Mouse (Mus musculus) lung, postnatal 14 days (tissue): Measurements from ENCODE around the gene Sfn.

ENCODE experiments used
- DNase-seq: peaks from one replicate; pipeline ENCODE4 v3.0.0; 2021

The Sfn gene

GRCm38 (mm10) chr4:133619473-133620136 lies 17.6 kb upstream of the Sfn start:
- no peak for DNase-seq

GRCm38 (mm10) chr4:133617936-133618335 lies 16.0 kb upstream of the Sfn start:
- DNase-seq, result no peak

DNA sequence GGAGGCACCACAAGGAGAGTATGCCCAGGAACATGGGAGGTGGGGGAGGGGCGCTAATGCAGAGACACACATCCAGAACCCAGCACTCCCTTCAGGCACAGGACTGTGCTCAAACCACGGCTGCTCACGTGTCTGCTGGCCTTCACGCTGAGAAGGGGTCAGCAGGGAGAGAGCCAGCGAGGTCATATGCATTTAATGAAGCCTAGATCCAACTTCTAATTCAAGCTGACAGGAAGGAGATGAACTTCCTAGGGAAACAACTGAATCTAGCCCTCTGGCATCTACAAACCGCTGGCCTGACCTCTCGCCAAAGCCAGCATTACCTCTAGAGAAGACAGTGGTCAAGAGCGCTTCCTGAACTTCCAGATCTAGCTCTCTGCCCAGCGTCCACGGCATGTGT lies 13.4 kb upstream of the Sfn start:
- DNase-seq, result no peak

- DNase-seq, result peak; percentile 77
These were observed 12.3 kb upstream of the Sfn start for GRCm38 (mm10) chr4:133614274-133614761.

- no peak for DNase-seq
These were observed 11.9 kb upstream of the Sfn start for GRCm38 (mm10) chr4:133613867-133614266.

GRCm38 (mm10) chr4:133613026-133613425 lies 11.1 kb upstream of the Sfn start:
- DNase-seq, result no peak

DNA sequence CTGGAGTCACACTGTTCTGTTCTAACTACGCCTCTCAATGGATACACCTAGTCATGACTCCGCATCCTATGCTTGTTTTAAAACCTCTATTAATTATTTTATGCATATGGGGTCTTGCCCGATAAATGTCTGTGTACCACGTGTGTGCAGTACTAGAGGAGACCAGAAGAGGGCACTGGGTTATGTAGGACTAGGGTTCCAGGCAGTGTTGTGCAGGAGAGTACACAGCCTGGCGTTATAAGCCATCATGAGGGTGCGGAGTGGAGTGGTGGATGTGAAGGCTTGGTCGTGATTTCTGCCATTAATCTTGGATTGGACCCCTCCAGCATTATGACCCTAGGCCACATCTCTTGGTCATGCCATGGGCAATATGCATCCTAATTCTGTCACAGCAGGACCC lies 10.4 kb upstream of the Sfn start:
- no peak for DNase-seq

- DNase-seq, result no peak
These were observed 9.8 kb upstream of the Sfn start for GRCm38 (mm10) chr4:133611815-133612214.

GRCm38 (mm10) chr4:133609719-133610118 lies 7.8 kb upstream of the Sfn start:
- peak; percentile 93 for DNase-seq

DNA sequence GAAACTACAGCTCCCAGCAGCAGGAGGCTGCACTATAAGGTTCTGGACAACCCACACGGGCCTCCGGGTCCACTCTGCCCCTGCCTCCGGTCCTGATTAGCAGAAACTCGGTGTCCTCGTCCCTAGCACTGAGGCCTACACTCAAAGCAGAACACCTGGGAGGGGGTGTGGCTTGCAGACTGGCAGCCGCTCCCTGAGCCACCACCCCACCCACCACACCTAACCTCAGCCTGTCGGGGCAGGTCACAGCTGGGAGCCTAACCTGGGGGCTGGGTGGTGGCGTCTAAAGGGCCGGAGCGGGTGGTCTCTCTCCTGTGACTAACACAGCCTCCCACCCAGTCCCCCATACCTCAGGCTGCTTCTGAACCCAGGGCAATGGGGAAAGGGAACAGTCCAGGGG lies 5.3 kb upstream of the Sfn start:
- DNase-seq, result no peak

- no peak for DNase-seq
These were observed 3.4 kb upstream of the Sfn start for GRCm38 (mm10) chr4:133605330-133605729.

DNA sequence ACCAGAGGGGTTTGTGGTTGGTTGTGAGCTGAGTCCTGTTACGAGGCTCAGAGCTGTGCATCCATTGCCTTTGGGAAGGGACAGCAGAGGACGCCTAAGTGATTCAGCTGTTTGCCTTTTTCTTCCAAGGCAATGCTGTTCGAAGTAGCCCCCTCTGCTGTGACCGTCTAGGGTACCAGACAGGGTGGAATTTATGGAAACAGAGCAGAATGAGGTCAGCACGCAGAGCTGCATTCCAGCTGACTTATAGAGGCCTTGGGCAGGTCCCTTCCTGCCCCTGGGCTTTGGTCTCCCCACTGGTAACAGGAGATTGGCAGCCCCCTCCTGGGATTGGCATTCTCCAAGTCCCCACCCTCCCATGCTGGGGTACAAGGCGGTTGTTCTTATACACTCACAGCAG lies 2.9 kb upstream of the Sfn start:
- DNase-seq, result no peak

DNA sequence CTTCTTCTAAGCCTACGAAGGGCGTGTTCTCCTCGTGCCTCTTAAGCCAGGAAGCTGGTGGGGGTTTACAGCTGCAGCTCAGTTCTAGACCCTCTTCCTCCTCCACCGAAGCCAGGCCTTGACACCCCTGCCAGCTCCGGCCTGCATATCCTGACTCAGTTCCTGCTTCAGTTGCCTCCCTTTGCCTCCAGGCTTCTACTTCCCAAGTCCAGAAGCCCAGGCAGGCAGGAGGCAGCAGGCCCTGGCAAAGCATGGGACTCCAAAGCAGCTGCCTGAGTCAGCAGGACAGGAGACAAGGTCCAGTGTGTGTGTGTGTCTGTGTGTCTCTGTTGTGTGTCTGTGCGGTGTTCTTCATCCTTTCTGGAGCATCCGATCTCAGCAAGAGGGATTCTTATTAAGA lies 2.2 kb upstream of the Sfn start:
- no peak for DNase-seq

GRCm38 (mm10) chr4:133603056-133603455 lies 1.1 kb upstream of the Sfn start:
- no peak for DNase-seq

DNA sequence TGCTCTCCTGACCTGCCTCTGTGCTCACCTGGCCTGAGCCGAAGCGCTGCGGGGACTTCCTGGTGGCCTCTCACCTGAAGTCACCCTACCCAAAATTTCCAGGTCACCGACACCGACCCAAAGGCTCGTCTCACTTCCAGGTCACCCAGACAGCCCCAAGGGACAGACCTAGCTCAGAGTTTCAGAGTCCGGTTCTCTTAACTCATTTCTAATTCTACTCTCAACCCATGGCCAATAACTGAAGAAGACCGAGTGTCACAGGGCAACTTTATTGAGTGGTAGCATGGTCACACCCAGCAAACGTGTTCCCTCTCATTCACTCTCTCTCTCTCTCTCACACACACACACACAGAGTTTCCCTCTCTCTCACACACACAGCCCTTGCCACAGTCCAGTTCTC lies 1.7 kb downstream of the Sfn start:
- DNase-seq, result no peak

DNA sequence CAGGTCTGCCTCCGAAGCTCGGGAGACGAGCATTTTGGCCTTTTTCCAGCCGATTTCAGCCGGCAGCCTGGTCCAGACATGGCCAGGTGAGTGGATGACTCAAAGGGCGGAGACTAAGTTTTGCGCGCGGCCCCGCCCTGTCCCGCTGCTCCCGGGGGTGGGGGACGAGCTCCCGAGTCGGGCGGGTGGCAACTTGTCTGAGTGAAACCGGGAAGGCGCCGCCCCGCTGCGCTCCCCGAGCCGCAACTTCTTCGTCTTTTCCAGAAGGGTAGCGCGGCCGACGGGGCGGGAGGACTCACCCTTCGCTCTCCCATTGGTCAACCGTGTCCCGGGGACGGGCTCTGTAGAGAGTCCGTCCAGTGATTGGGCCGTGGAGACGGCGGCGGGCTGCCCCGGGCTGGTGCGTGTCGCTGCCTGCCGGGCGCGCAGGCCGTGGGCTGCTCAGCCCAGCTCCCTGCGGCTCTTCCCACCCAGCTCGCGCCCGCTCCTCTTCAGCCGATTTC lies 2.3 kb downstream of the Sfn start:
- DNase-seq, result peak; percentile 93

- DNase-seq, result no peak
These were observed 2.9 kb downstream of the Sfn start for GRCm38 (mm10) chr4:133599116-133599515.

GRCm38 (mm10) chr4:133598616-133599015 lies 3.4 kb downstream of the Sfn start:
- DNase-seq, result no peak

DNA sequence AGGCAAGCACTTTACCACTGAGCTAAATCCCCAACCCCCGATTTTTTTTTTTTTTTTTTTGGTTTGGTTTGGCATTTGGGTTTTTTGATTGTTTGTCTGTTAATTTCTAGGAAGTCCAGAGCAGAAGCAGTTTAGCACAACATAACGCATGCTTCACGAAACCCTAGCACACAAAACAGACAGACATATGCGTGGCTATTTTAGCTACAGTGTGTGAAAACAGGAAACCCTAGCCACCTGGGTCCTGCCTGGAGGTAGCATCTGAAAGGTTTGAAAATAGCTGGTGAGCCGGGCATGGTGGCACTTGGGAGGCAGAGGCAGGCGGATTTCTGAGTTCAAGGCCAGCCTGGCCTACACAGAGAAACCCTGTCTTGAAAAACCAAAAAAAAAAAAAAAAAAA lies 5.9 kb downstream of the Sfn start:
- DNase-seq, result no peak

- no peak for DNase-seq
These were observed 6.4 kb downstream of the Sfn start for GRCm38 (mm10) chr4:133595538-133595937.

DNA sequence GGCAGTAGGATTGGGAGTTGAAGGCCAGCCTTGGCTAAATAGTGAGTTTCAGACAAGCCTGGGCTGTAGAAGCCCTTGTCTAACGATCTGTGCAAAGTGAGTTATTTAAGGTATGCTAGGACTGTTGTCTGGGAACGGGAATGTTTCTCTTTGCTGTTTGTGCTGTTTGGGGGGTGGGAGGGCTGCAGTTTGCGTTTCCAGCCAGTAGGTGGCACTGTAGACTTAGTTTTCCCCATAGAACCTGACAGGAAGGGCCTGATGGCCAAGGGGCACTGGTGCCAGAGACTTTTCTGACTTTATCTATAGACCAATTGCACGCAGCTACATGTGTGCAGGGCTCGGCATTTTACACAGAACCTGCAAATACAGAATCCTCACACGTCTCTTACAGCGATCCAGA lies 9.4 kb downstream of the Sfn start:
- DNase-seq, result peak; percentile 79

- peak; percentile 82 for DNase-seq
These were observed 17.7 kb downstream of the Sfn start, which contains the start of gene Gpn2 for GRCm38 (mm10) chr4:133584059-133584951. TSS of gene Gpn2 (plus strand) at chr4:133584362.

- DNase-seq, result no peak
These were observed 18.3 kb downstream of the Sfn start for GRCm38 (mm10) chr4:133583690-133584058.

DNA sequence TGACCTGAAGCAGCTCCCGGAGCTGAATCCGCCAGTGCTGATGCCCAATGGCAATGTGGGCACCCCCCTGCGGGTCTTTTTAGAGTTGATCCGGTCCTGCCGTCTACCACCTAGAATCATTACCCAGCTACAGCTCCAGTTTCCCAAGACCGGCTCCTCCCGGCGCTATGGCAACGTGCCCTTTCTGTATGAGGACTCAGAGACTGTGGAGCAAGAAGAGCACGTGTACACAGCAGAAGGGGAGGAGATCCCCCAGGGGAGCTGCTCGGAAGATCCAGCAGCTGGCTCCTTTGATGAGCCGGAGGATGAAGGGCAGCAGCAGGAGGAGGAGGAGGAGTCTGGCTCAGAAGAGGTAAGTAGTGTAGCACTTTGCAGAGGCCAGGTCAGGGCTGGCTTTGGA lies 24.0 kb downstream of the Sfn start:
- DNase-seq, result no peak
